Mouse (Mus musculus): Measurements from ENCODE around the gene Prss56.

Prss56 gene

GRCm38 (mm10) chr1:87186261-87187036 is 3.3 kb downstream of the Prss56 start:
- DNase-seq, result no peak

DNA sequence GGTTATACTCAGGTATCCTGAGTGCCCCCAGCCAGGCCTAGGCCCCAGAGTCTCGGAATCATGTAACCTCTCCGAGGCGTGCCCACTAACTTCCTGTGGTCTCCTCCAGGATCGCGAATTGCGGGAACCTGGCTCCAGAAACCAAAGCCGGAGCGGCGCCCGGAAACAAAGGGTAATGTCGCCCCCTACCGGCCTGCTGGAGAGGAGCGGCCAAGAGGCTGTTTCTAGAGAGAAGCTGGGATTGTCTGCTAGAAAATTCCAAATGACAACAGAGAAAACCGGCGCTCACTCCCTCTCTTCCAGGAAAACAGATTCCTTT is 3.9 kb downstream of the Prss56 start:
- DNase-seq, result peak; percentile 70

DNA sequence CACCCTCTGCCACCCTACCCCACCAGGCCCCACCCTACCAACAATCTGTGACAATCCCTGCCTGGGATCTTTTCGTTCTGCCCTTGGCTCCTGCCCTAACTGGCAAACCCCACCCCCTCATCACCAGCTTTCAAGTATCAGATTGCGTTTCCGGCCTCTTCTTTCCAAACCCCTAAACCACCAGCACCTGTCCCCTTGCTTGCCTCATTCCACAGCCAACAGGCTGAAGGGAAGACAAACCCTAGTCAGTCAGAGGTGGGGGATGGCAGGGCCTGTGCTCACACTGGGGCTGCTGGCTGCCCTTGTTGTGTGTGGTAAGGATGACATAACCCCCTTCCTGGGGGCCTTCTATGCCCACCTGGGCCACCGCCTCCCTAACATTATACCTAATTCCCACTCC is 7.3 kb downstream of the Prss56 start, which contains the start of gene Chrnd:
Gene Chrnd, plus strand, starts transcription at position 179 of the 400 bp plus-strand sequence.
- no peak for DNase-seq

DNA sequence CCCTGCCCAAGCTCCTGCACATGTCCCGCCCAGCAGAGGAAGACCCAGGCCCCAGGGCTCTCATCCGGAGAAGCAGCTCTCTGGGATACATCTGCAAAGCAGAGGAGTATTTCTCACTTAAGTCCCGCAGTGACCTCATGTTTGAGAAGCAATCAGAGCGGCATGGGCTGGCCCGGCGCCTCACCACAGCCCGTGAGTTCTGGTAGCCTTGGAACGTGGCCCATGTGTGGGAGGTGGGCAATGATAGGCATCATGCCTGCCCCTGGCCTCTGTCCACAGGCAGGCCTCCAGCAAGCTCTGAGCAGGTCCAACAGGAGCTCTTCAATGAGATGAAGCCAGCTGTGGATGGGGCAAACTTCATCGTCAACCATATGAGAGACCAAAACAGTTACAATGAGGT is 14.2 kb downstream of the Prss56 start:
- DNase-seq, result no peak

GRCm38 (mm10) chr1:87198119-87199065 is 15.3 kb downstream of the Prss56 start:
- DNase-seq, result no peak

DNA sequence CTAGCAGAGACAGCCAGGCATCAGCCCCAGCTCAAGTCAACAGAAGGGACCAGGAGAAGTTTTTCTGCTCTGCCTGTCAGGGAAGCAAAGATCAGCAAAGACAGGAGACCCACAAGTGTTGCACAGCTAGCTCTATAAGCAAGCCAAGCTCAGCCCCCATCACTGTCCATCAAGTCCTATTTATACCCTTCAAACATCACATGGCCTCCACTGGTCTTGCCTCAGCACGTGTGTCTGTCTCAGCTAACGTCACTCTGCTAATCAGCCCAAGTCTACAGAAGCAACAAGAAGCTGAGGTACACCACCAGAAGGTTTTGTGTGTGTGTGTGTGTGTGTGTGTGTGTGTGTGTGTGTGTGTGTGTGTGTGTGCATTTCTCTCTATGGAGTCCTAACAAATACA is 17.7 kb downstream of the Prss56 start:
- DNase-seq, result no peak

DNA sequence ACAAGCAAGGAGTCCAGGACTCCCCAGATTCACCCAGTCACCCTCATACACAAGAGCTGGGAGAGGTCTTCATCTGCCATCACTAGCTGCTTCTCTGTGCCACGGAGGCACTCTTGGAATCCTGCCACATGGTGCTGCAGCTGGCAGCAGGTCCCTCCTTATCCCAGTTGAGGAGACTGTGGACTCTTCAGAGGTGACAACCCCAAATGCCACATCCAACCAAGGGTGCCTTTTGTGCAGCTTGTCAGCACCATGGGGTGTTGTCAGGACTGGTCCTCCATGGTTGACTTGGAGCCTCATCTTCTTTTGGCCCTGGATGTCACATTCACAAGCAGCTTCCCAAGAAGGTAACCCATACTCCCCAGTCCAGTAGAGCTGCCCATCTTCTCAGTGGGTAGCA is 18.7 kb downstream of the Prss56 start:
- no peak for DNase-seq

DNA sequence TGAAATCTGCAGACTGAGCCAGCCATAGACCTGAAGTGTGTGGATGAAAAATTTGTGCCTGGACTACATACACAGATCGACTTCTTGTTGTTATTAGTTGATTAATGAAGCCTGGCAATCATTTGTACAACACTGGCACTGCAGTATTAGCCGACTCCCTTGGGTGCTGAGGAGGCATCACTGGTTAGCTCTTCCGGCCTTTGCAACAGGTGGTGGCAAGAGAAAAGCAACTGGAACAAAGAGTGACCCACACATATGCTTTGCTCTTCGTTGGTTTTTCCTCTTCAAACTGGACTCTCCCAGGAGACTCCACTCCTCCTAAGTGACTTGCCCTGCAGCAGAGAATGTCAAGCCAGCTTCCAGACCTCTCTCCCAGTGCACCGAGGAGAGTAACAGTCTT is 20.7 kb downstream of the Prss56 start:
- no peak for DNase-seq

- DNase-seq, result no peak
Measured at GRCm38 (mm10) chr1:87204465-87204864, 21.4 kb downstream of the Prss56 start, which contains the start of gene Chrng. Chrng (plus strand) TSS chr1:87204657.

GRCm38 (mm10) chr1:87205038-87205437 is 21.9 kb downstream of the Prss56 start:
- DNase-seq, result no peak

DNA sequence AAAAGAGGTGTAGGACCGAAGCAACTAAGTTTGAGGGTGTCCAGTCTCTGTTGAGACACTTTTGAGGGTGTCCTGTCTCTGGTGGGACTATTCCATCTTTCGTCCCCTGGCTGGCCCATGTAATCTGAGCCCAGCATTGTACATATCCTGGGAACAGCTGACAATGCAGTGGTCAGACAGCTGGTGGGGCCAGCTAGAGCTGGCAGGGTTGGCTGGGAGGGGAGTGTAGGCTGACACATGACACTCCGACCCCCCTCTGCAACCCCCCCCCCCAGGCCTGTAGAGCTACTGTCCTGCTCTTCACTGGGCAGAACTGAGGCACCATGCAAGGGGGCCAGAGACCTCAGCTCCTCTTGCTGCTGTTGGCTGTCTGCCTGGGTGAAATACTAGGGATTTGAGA is 22.4 kb downstream of the Prss56 start:
- no peak for DNase-seq

GRCm38 (mm10) chr1:87206339-87206738 is 23.2 kb downstream of the Prss56 start:
- DNase-seq, result no peak

- no peak for DNase-seq
Measured at GRCm38 (mm10) chr1:87211431-87211830, 28.3 kb downstream of the Prss56 start.

DNA sequence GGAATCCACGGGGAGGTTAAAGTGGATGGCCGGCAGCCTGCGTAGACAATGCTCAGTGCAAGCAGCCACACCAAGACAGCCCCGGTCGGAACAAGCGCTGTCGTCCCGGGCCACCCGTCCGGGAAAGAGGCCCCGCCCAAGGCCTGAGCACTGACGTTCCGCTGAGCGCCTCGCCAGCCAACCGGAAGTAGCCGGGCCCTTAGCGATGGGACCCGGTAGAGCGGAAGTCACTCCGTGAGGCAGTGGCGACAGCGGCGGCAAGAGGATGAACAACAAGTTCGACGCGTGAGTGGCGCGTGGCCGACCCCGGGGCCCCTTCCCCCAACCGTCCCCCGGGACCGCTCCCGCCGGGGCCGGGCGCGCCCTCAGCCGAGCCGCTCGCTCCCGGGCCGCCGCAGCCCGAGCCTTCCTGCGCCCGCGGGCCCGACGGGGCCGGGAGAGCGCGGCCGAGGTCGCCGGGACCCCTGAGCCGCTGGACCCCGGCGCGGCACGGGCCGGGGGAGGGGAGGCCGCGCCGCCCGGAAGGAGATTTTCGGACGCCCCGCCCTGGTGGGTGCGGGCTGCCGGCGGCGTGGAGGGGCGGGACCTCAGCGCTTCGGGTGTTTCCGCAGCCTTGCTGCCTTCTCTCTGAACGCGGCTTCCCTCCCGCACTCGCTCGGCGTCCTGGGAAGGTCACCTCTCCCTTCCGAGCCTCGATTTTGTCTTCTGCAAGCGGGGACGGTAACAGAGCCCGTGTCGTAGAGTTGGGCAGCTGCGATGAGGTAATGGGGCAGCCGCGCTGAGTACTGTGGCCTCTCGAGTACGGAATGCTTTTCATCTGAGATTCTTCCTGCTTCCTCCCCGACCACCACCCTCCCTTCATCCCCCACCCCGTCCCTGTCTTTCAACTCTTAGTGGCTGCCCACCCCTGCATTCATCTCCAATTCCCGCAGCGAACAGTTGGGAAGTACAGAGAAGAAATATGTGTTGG is 30.9 kb downstream of the Prss56 start, which contains the start of gene Eif4e2:
Gene Eif4e2, plus strand, starts transcription at position 180 of the 970 bp plus-strand sequence.
- DNase-seq, result peak; percentile 95

GRCm38 (mm10) chr1:87214748-87215147 is 31.6 kb downstream of the Prss56 start:
- DNase-seq, result no peak

DNA sequence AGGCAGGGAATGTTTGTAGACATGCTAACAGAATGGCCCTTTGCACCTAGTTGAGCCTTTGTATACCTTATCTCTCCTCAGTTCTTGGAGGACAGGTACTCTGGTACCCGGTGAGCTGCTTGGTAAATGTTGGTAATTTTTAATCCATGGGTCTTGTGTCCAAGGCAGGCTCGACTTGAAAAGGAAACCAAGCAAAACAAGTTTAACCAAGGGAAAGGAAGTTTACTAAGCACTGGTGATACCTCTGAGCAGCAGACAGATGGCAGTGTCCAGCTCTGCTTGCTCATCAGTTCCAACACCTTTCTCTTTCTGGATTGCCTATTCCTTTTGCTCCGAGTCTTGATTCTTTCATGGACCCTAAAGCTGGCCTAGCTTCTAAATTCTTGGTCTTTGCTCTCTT is 34.8 kb downstream of the Prss56 start:
- no peak for DNase-seq

DNA sequence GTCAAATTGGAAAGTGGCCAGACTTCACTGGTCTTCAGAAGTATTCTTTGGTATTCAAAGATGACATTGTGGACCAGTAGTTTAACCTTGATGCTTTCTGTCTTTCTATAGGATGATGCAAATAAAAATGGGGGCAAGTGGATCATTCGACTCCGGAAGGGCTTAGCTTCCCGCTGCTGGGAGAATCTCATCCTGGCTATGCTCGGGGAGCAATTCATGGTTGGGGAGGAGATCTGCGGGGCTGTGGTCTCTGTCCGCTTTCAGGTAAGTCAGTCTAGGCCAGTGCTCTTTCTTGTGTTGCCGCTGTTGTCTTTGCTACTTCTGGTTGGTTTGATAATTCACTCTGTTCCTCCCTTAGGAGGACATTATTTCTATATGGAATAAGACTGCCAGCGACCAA is 42.6 kb downstream of the Prss56 start:
- DNase-seq, result no peak

GRCm38 (mm10) chr1:87226409-87227159 is 43.5 kb downstream of the Prss56 start:
- DNase-seq, result no peak

DNA sequence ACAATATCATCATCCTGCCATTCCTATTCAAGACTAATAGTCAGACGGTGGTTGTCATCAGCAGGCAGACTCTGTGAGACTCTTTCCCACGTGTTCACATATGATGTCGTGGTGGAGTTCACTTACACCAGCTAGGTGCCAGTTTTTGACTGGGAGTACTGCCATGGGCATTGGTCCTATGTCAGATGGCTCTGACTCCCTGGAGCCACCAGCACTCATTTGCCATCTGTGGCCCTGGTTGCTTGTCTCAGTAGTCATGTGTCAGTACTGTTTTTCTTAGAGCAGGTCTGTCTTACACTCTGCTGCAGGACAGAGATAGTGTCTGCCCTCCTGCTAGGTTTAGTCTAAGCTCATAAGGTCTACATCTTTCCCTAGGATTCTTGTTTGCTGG is 44.0 kb downstream of the Prss56 start:
- no peak for DNase-seq

DNA sequence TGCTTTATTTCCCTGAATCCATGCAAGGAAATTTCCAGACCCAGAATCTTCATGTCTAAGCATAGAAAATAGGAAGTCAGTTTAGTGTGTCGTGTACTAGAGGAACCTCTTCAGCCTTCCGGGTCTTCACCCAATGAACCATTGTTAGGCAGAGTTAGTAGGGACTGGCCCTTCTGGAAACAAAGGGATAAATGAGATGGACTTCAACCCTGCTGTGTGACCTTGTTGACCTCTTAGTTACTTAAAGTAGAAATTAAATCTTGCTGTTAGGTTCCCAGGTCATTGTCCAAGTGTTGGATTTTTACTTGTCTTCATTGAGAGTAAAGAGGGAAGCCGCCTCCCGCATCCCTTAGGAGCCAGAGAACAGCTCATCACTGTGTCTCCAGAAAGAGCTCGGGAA is 47.5 kb downstream of the Prss56 start:
- no peak for DNase-seq

GRCm38 (mm10) chr1:87232197-87232596 is 49.1 kb downstream of the Prss56 start:
- no peak for DNase-seq
